Mouse (Mus musculus): ENCODE measurements around the gene Erp29. TPM values are rescaled to one million over a fixed set of nuclear protein-coding genes. Genes with fewer than 3 reads are reported as not detected.

Erp29 gene
- total and polyA plus RNA-seq, 3 experiments = 29.4 to 73.3 (median 67.6) TPM

DNA sequence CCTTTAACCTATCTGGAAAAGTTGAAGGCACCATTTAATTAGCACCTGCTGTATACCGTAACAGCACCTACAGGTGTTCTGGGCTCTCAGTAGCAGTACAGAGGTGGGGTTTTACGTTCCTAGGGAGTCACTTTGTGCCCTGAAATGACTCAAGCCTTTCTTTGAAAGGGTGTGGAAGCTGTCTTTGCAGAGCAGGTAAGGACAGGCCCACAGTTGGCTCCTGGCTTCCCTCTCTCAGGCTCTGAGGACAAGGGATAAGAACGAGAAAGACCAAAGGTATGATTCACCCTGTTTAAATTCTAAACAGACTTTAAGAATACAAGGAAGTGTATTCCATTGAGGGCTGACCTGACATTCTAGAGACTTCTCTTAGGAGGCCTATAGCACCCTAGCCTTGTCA is 58.9 kb downstream of the Erp29 start:
- intact Hi-C loops (cut with DNase I) = loop anchor here (5.0 kb wide), 1 partner anchor 176 kb away; no protein-coding TSS in a partner anchor
- WGBS = 77% methylated on average over 3 of the region's 3 CpGs

DNA sequence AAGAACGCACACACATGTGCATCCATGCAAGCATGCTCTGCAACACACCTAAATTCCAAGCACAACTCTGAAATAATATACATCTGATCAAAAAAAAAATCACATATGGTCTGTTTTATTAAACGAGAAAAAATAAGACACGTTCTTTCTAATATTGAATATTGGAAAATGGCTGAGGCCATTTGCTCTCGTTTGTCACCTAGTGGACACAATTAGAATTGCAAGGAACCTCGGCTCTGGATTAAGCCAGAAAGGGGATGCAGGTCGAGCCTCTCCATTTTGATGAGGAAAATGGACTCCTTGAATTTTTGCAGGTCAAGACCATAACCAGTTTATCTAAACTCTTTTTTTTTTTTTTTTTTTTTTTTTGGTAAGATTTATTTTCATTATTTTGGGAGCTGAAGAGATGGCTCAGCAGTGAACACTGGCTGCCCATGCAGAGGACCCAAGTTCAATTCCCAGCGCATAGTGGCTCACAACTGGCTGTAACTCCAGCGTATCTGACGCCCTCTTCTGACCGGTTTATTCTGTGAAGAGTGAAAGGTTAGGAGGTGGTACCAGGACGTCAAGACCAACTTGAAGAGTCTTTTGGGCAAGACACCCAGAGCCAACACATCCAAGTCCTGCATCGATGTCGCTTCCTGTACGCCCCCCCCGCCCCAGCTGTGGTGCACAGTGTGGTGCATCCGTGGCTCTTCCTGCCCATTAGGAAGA is 59.5 kb downstream of the Erp29 start:
- Histone ChIP-seq H3K79me2 (replicated peaks; ENCODE audit: control insufficient read depth, insufficient read depth, low read length) (no peaks in the 10 kb centered on the region), H3K4me1 (ENCODE audit: control insufficient read depth, insufficient read depth, low read length) (peaks cover 3% of the 10 kb centered on the region; the same call in 1 of the 2 replicates), H3K36me3 (ENCODE audit: control insufficient read depth, insufficient read depth, low read length) (no peaks in the 10 kb centered on the region), H3K27ac (no peak overlapping the region), H3K4me3 (no peak overlapping the region), H3K9ac (ENCODE audit: low read depth, low read length) (no peak overlapping the region), H3K27me3 (ENCODE audit: control insufficient read depth, insufficient read depth, low read length) (no peaks in the 10 kb centered on the region)
- TF ChIP-seq CTCF (IDR thresholded peaks at IDR 0.05) = peak; percentile 83
- TF ChIP-seq POLR2A (IDR thresholded peaks at IDR 0.05; ENCODE audit: insufficient read depth, low read depth, low read length) = no peak
- DNase-seq = no peak
- intact Hi-C loops (cut with DNase I) = loop anchor here (5.0 kb wide), 1 partner anchor 176 kb away; no protein-coding TSS in a partner anchor
- 49% methylated on average over 16 of the region's 16 CpGs for WGBS

More for the DNA sequence above, 58.9 kb downstream of the Erp29 start:
- no peaks in the 10 kb centered on the region for H3K36me3 ChIP-seq (ENCODE audit: control insufficient read depth, insufficient read depth, low read length)
- DNase-seq = no peak
- no peaks in the 10 kb centered on the region for H3K27me3 ChIP-seq (ENCODE audit: control insufficient read depth, insufficient read depth, low read length)
- H3K27ac ChIP-seq = no peak overlapping the region
- peaks cover 2% of the 10 kb centered on the region for H3K79me2 ChIP-seq (replicated peaks; ENCODE audit: control insufficient read depth, insufficient read depth, low read length)
- TF ChIP-seq POLR2A (IDR thresholded peaks at IDR 0.05; ENCODE audit: insufficient read depth, low read depth, low read length) (no peak), CTCF (IDR thresholded peaks at IDR 0.05) (no peak), EP300 (IDR thresholded peaks at IDR 0.05; ENCODE audit: insufficient read depth, low read depth, low read length) (no peak)
- no peak overlapping the region for H3K9ac ChIP-seq (ENCODE audit: low read depth, low read length)
- 0 out of 2 replicates have a peak, but pooled peaks cover 3% of the 10 kb centered on the region for H3K4me1 ChIP-seq (ENCODE audit: control insufficient read depth, insufficient read depth, low read length)
- no peak overlapping the region for H3K4me3 ChIP-seq

DNA sequence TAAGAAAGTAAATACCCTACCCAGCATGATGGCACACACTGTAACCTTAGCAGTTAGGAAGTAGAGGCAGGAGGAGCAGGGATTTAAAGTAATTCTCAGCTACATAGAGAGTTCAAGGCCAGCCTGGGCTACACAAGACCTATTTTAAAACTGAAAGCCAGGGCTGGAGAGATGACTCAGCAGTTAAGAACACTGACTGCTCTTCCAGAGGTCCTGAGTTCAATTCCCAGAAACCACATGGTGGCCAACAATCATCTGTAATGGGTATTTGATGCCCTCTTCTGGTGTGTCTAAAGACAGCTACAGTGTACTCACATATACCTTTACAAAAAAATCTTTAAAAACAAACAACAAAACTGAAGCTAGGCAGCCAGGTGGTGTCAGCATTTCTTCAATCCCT is 62.6 kb downstream of the Erp29 start:
- no peak for DNase-seq
- H3K36me3 ChIP-seq (ENCODE audit: control insufficient read depth, insufficient read depth, low read length) = no peaks in the 10 kb centered on the region
- intact Hi-C loops (cut with DNase I) = loop anchor here (5.0 kb wide), 1 partner anchor 172 kb away; no protein-coding TSS in a partner anchor
- no peaks in the 10 kb centered on the region for H3K27me3 ChIP-seq (ENCODE audit: control insufficient read depth, insufficient read depth, low read length)
- peaks cover 3% of the 10 kb centered on the region; the same call in 1 of the 2 replicates for H3K4me1 ChIP-seq (ENCODE audit: control insufficient read depth, insufficient read depth, low read length)
- H3K4me3 ChIP-seq = no peak overlapping the region
- no peak for TF ChIP-seq POLR2A (IDR thresholded peaks at IDR 0.05; ENCODE audit: insufficient read depth, low read depth, low read length)
- TF ChIP-seq EP300 (IDR thresholded peaks at IDR 0.05; ENCODE audit: insufficient read depth, low read depth, low read length) = no peak
- TF ChIP-seq CTCF (IDR thresholded peaks at IDR 0.05) = no peak
- no peaks in the 10 kb centered on the region for H3K79me2 ChIP-seq (replicated peaks; ENCODE audit: control insufficient read depth, insufficient read depth, low read length)
- H3K9ac ChIP-seq (ENCODE audit: low read depth, low read length) = no peak overlapping the region
- no peak overlapping the region for H3K27ac ChIP-seq

DNA sequence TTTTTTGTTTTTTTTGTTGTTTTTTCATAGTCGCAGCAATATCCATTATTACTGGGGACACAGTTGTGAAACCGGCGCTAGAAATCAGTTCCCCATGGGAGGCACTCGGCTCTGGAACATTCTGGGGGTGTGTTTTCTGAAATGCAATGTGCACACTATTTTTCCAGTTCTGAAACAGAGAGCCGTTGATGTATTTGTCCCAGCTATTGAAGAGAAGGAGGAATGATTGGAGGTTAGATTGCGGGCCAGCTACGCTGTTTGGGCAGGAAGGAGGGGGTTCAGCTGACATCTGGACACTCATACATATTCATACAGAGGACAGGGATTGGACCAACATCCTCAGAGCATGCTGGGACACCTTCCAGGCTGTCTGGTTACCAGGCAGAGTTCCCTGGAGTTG is 63.2 kb downstream of the Erp29 start:
- Histone ChIP-seq H3K79me2 (replicated peaks; ENCODE audit: control insufficient read depth, insufficient read depth, low read length) (no peaks in the 10 kb centered on the region), H3K27me3 (ENCODE audit: control insufficient read depth, insufficient read depth, low read length) (no peaks in the 10 kb centered on the region), H3K27ac (no peak overlapping the region), H3K4me1 (ENCODE audit: control insufficient read depth, insufficient read depth, low read length) (peaks cover 3% of the 10 kb centered on the region; the same call in 1 of the 2 replicates), H3K36me3 (ENCODE audit: control insufficient read depth, insufficient read depth, low read length) (no peaks in the 10 kb centered on the region), H3K4me3 (no peak overlapping the region), H3K9ac (ENCODE audit: low read depth, low read length) (no peak overlapping the region)
- DNase-seq = peak in 1 of 2 experiments; percentile 55
- WGBS = 56% methylated on average over 7 of the region's 7 CpGs
- intact Hi-C loops (cut with DNase I) = no loop called here
- no peak for TF ChIP-seq POLR2A (IDR thresholded peaks at IDR 0.05; ENCODE audit: insufficient read depth, low read depth, low read length)
- no peak for TF ChIP-seq CTCF (IDR thresholded peaks at IDR 0.05)
- TF ChIP-seq EP300 (IDR thresholded peaks at IDR 0.05; ENCODE audit: insufficient read depth, low read depth, low read length) = no peak

DNA sequence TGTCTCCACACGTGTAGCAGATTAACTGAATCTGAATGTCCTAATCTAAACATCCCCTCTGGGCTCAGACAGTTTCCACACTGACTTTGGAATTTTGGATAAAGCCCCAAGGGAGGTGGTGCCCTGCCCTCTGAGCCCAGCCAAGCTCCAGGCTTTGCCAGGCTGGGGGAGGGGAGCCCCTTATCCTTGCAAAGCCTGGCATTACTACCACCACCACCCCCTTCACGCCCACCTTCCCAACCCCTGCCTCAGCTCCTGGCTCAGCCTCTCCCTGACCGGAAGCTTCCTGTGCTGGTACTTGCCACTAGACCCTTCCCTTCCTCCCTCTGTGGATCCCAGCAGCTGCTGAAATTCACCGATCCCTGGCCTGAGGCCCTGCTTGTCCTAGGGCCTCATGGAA is 65.2 kb downstream of the Erp29 start:
- no peak overlapping the region for H3K4me3 ChIP-seq
- H3K79me2 ChIP-seq (replicated peaks; ENCODE audit: control insufficient read depth, insufficient read depth, low read length) = peaks cover 2% of the 10 kb centered on the region; the same call in 1 of the 2 replicates
- peak; percentile 53 to 59 for DNase-seq
- no peak overlapping the region for H3K9ac ChIP-seq (ENCODE audit: low read depth, low read length)
- intact Hi-C loops (cut with DNase I) = no loop called here
- peaks cover 8% of the 10 kb centered on the region for H3K4me1 ChIP-seq (ENCODE audit: control insufficient read depth, insufficient read depth, low read length)
- 39% methylated on average over 4 of the region's 4 CpGs for WGBS
- peak overlapping the region; percentile 66 for H3K27ac ChIP-seq
- H3K27me3 ChIP-seq (ENCODE audit: control insufficient read depth, insufficient read depth, low read length) = no peaks in the 10 kb centered on the region
- no peak for TF ChIP-seq POLR2A (IDR thresholded peaks at IDR 0.05; ENCODE audit: insufficient read depth, low read depth, low read length)
- no peak for TF ChIP-seq CTCF (IDR thresholded peaks at IDR 0.05)
- no peak for TF ChIP-seq EP300 (IDR thresholded peaks at IDR 0.05; ENCODE audit: insufficient read depth, low read depth, low read length)
- H3K36me3 ChIP-seq (ENCODE audit: control insufficient read depth, insufficient read depth, low read length) = no peaks in the 10 kb centered on the region
